Mouse (Mus musculus) neural tube, embryonic 13.5 days (tissue): ENCODE measurements at regions not wholly inside any gene's neighbourhood (a gene's known extent, or its start where the extent isn't known, plus 50 kb on each side); places are given as distances from the start of the nearest gene placed in this dataset.

Experiments
- ATAC-seq: fragments of 200-750 bp; cut with Nextera tagmentation; 2 replicates; pipeline ENCODE4 v1.8.0; 2017; ENCODE audit warnings: low read depth, mild to moderate bottlenecking, moderate TSS enrichment, moderate library complexity
- H3K27ac ChIP-seq: fragments of 300-500 bp; sonication (generic); replicated peaks from 2 replicates; pipeline ENCODE4 v1.5.1; 2015; ENCODE audit warnings: moderate library complexity, mild to moderate bottlenecking, inconsistent platforms
- H3K27me3 ChIP-seq: fragments of 300-500 bp; sonication (generic); 2 replicates; pipeline ENCODE4 v1.6.1; 2015; ENCODE audit warnings: mild to moderate bottlenecking, inconsistent platforms
- H3K36me3 ChIP-seq: fragments of 300-500 bp; sonication (generic); 2 replicates; pipeline ENCODE4 v1.6.1; 2015; ENCODE audit warnings: mild to moderate bottlenecking, inconsistent platforms
- H3K4me1 ChIP-seq: fragments of 300-500 bp; sonication (generic); replicated peaks from 2 replicates; pipeline ENCODE4 v1.6.1; 2015; ENCODE audit warnings: inconsistent platforms
- H3K4me2 ChIP-seq: fragments of 300-500 bp; sonication (generic); 2 replicates; pipeline ENCODE4 v1.6.1; 2015; ENCODE audit warnings: inconsistent platforms, mild to moderate bottlenecking, moderate library complexity
- H3K4me3 ChIP-seq: fragments of 300-500 bp; sonication (generic); 2 replicates; pipeline ENCODE4 v1.5.1; 2015; ENCODE audit warnings: mild to moderate bottlenecking, inconsistent platforms
- H3K9ac ChIP-seq: fragments of 300-500 bp; sonication (generic); 2 replicates; pipeline ENCODE4 v1.6.1; 2015; ENCODE audit warnings: moderate library complexity, mild to moderate bottlenecking, inconsistent platforms
- H3K9me3 ChIP-seq: fragments of 300-500 bp; sonication (generic); 2 replicates; pipeline ENCODE4 v1.6.1; 2016; ENCODE audit warnings: inconsistent platforms
- WGBS: fragments of 180-500 bp; shearing (Covaris S2); methylation state at CpG from one replicate; pipeline ENCODE4 v1.1.7; 2015; 5-methylcytosine and 5-hydroxymethylcytosine counted together

DNA sequence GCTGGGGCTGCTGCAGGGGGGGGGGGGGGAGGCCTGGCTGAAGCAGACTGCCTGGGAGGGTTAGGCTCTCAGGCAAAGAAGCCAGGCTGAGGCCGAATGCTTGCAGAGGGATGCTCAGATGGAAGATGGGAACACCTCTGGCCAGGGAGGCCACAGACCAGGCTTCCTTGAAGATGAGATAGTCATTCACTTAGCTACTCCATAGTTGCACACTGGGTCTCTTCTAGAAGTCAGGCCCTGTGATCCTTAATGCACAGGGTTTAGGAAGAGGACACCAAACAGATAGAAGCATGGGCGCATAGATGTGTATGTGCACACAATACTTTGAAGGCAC, 162.1 kb downstream of the Cyp26b1 start:
- H3K9ac ChIP-seq: 0 out of 2 replicates have a peak overlapping the region, but pooled peaks have one; percentile 12
- WGBS: 54% methylated on average over 2 of the region's 2 CpGs
- H3K4me3 ChIP-seq: no peak overlapping the region
- 0 out of 2 replicates have a peak overlapping the region, but pooled peaks have one; percentile 4 for H3K4me2 ChIP-seq
- peaks cover 23% of the 10 kb centered on the region for H3K4me1 ChIP-seq
- H3K9me3 ChIP-seq: no peaks in the 10 kb centered on the region
- H3K27ac ChIP-seq: no peak overlapping the region
- no peaks in the 10 kb centered on the region for H3K36me3 ChIP-seq
- ATAC-seq: no peak
- peaks cover 24% of the 10 kb centered on the region for H3K27me3 ChIP-seq

DNA sequence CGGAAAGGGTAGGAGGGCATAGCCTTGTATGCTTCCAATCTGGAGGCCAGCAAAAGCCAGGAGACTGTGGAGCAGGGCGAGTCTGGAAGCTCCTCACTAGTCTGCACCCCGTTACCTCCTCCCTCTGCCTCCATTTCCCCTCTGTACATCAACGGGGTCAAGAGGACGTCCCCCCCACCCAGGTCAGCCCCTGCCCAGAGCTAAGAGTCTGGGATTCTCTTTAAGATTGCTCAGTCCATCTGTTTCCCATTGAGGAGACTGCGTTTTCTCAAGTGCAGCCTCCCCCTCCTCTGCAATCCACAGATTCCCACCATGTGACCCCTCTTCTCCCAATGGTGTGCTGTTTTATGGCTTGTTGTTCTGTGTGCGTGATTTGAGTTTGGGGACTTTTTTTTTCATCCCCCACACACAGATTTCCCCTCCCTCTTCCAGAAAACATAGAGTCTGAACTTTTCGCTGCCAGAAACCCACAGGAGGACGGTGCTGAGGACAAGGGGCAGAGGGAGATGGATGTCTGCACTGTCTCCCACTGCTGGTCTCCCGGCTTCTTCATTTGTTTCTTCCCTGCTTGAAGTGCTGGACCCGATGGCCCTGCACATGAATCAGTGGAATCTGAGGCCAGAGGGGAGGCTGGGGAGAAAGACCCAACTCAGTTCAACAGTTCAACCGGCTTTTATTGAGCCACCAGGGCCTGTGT, 162.6 kb downstream of the Cyp26b1 start:
- 33% methylated on average over 12 of the region's 12 CpGs for WGBS
- H3K9me3 ChIP-seq: no peaks in the 10 kb centered on the region
- ATAC-seq: peak; percentile 43; the same call in 1 of the 2 replicates
- H3K4me3 ChIP-seq: no peak overlapping the region
- peaks cover 23% of the 10 kb centered on the region for H3K4me1 ChIP-seq
- H3K4me2 ChIP-seq: 0 out of 2 replicates have a peak overlapping the region, but pooled peaks have one; percentile 4
- peaks cover 24% of the 10 kb centered on the region for H3K27me3 ChIP-seq
- H3K36me3 ChIP-seq: no peaks in the 10 kb centered on the region
- no peak overlapping the region for H3K27ac ChIP-seq
- H3K9ac ChIP-seq: 0 out of 2 replicates have a peak overlapping the region, but pooled peaks have one; percentile 12

DNA sequence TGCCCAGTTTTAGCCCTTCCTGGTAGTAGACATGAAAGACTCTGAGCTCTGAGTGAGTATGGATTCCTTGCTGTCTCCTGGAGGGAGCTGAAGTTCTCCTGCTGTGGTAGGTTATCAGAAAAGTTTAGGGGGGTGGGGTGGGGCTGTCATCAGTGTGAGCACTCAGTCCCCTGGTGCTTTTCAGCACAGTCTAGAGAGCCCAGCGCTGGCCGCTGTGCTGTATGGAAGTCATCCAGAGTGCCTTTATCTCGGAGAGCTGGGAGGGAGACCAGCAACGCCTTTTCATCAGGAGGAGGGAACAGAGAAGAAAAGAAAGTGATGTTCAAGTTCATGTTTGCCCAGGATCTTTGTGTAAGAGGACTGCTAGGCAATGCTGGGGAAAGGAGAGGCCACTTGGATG, 163.6 kb downstream of the Cyp26b1 start:
- Histone ChIP-seq H3K27me3 (peaks cover 24% of the 10 kb centered on the region), H3K9ac (no peak overlapping the region), H3K4me2 (no peak overlapping the region), H3K36me3 (no peaks in the 10 kb centered on the region), H3K27ac (no peak overlapping the region), H3K9me3 (no peaks in the 10 kb centered on the region), H3K4me3 (no peak overlapping the region), H3K4me1 (peaks cover 23% of the 10 kb centered on the region)
- WGBS: 54% methylated on average over 4 of the region's 4 CpGs
- ATAC-seq: no peak

DNA sequence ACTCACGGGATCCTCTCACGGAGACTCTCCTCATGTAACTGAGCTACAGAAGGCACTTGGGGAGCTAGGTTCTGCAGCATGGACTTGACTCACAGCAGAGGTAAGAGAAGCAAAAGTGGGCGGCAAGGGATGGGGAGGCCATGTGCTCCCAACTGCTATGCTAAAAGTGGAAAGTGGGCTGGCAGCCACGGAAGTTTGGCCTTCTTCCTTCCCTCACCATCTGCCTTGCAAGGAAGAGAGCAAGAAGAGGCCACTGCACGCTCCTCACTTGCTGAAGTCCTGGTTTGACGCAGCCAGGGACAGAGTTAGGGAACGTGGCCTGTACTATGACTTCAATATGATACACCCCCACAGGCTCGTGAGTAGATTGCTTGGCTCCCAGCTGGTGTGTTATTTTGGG, 164.5 kb downstream of the Cyp26b1 start:
- H3K4me1 ChIP-seq: peaks cover 23% of the 10 kb centered on the region
- no peak overlapping the region for H3K4me2 ChIP-seq
- no peak overlapping the region for H3K4me3 ChIP-seq
- no peak overlapping the region for H3K27ac ChIP-seq
- 91% methylated on average over 8 of the region's 8 CpGs for WGBS
- no peak for ATAC-seq
- H3K9me3 ChIP-seq: no peaks in the 10 kb centered on the region
- H3K36me3 ChIP-seq: no peaks in the 10 kb centered on the region
- H3K9ac ChIP-seq: no peak overlapping the region
- peaks cover 24% of the 10 kb centered on the region for H3K27me3 ChIP-seq

DNA sequence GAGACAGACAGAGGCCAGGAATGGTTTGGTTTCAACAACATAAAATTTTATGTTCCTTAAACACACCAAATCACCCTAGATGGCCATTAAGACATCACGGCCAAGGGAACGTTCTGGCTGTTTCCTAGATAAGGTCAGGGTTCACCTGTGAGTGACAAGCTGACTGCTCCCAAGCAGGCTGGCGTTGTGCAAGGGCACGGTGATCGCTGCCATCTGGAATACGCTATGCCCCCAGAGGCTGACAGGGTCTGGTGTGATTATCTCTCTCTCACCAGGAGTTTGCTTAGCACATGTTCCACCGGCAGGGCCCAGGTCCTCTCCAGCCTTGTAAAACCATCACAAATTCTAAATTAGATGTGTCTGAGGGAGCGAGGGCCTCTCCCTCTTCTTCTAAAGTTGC, 167.0 kb downstream of the Cyp26b1 start:
- no peak for ATAC-seq
- H3K4me1 ChIP-seq: peaks cover 14% of the 10 kb centered on the region
- H3K9me3 ChIP-seq: no peaks in the 10 kb centered on the region
- H3K27ac ChIP-seq: no peak overlapping the region
- no peak overlapping the region for H3K4me3 ChIP-seq
- peaks cover 24% of the 10 kb centered on the region for H3K27me3 ChIP-seq
- H3K36me3 ChIP-seq: no peaks in the 10 kb centered on the region
- WGBS: 61% methylated on average over 8 of the region's 8 CpGs
- H3K4me2 ChIP-seq: no peak overlapping the region
- no peak overlapping the region for H3K9ac ChIP-seq

DNA sequence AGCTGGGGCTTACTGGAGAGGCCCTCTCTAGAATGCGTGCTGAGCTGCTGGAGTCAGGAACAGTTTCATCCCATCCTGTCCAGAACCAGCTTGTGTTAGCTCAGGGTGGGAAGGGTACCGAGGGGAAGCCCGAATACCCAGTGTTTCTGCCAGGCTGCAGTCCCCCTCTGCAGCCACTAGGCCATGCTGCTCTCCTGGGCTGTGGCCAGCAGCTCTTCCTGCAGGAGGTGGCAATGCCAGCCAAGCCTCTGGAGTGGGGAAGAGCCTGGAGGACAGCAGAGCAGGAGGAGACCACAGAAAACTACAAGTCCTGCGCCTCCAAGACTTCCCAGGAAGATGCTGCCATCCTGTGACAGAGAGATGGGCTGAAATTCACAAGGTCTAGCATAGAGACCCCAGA, 167.9 kb downstream of the Cyp26b1 start:
- no peak overlapping the region for H3K27ac ChIP-seq
- no peaks in the 10 kb centered on the region for H3K9me3 ChIP-seq
- 0 out of 2 replicates have a peak, but pooled peaks cover 5% of the 10 kb centered on the region for H3K4me1 ChIP-seq
- H3K4me3 ChIP-seq: no peak overlapping the region
- no peaks in the 10 kb centered on the region for H3K36me3 ChIP-seq
- no peak for ATAC-seq
- peaks cover 24% of the 10 kb centered on the region for H3K27me3 ChIP-seq
- WGBS: 40% methylated on average over 4 of the region's 4 CpGs
- no peak overlapping the region for H3K4me2 ChIP-seq
- no peak overlapping the region for H3K9ac ChIP-seq

DNA sequence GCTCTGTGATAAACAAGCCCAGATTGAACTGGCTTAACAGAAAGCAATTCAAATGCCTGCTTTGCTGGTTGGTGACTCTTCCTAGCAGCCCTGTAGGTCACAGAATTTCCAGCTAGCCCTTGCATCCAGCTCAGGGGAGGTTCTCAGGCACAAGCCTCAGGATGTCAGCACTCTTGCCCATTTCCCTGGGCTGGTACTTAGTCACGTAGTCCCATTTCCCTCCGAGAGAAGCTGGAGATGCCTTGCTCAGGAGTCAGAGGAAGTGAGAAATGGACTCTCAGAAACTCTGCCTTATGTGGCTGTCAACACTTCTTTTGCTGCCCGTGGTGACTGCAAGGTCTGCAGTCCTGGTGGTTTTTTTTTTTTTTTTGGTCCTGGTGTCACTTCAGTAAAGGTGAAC, 170.8 kb downstream of the Cyp26b1 start:
- Histone ChIP-seq H3K36me3 (no peaks in the 10 kb centered on the region), H3K27ac (no peak overlapping the region), H3K9me3 (no peaks in the 10 kb centered on the region), H3K4me1 (no peaks in the 10 kb centered on the region), H3K9ac (no peak overlapping the region), H3K4me3 (no peak overlapping the region), H3K27me3 (peaks cover 11% of the 10 kb centered on the region), H3K4me2 (no peak overlapping the region)
- ATAC-seq: no peak
- WGBS: 68% methylated on average over 3 of the region's 3 CpGs

DNA sequence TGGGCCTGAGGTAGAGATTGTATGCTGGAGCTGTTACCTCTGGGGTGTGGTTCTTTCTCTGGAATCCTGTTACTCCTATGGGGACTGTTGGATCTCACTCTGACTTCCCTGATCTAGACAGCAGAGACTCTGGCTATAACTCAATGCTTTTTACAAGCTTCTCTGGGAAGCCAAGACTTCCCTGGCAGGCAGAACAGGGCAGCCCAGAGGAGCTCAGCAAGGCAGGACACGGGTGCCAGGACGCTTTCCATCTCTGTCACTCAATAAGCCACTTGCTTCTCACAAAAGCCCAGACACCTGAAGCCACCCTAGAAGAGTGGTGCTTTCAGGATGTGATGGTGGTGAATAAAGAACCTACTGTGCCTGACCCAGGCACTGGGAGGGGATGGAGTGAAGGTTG, 174.0 kb downstream of the Cyp26b1 start:
- Histone ChIP-seq H3K4me1 (no peaks in the 10 kb centered on the region; the same call in 1 of the 2 replicates), H3K27me3 (no peaks in the 10 kb centered on the region; the same call in 1 of the 2 replicates), H3K27ac (no peak overlapping the region), H3K9ac (no peak overlapping the region), H3K4me2 (no peak overlapping the region), H3K4me3 (no peak overlapping the region), H3K36me3 (no peaks in the 10 kb centered on the region), H3K9me3 (no peaks in the 10 kb centered on the region)
- 70% methylated on average over 2 of the region's 2 CpGs for whole genome bisulfite sequencing
- ATAC-seq: no peak

DNA sequence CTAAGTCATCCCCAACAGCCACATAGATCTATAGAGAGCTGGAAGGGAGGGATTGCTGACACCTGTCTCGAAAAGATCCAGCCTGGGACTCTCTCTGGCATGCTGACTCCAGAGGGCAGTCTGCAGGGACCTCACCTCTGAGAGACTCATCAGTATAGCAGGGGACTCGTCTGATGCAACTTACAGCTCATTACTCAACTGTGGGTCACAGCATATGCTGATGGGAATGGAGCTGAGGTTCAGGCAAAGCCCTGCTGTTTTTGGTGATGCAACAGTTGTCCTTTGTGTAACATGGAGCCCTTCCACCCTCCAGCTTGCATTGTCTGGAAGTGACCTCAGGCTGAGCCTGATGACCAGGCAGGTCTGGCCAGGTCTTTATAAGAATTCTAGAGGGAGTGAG, 174.4 kb downstream of the Cyp26b1 start:
- WGBS: 63% methylated on average over 2 of the region's 2 CpGs
- Histone ChIP-seq H3K4me2 (no peak overlapping the region), H3K4me1 (peaks cover 3% of the 10 kb centered on the region), H3K9me3 (no peaks in the 10 kb centered on the region), H3K27ac (no peak overlapping the region), H3K4me3 (no peak overlapping the region), H3K27me3 (no peaks in the 10 kb centered on the region; the same call in 1 of the 2 replicates), H3K9ac (no peak overlapping the region), H3K36me3 (no peaks in the 10 kb centered on the region)
- no peak for ATAC-seq

DNA sequence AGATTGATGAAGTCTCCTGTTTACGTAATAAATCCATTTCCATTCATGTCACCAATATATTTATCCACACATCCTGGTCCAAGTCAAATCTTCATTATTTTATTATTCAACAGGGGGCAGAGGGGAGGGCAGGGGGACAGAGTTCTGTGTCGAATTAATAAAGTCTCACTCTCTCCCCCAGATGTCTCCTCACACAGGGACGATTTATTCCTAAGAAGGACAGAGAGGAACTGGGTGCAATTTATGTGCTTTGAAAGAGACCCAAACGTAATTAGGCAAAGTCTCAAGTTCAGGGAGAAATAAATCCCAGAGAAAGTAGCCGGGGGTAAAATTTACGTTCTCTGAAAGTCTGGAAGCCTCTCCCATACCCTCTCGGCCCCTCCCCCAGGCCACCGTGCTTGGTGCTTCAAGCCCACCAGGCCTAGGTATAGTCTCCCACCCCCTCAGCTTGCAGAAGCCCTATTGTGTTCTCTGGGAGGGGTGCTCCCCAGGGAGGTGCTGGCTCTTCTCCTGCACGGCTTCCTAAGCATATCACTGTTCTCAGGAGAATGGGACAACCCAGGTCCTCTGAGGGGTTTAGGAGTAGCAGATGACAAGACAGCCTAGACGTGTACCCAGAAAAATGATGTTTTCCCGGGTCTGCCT, 176.6 kb downstream of the Cyp26b1 start:
- no peak overlapping the region for H3K9ac ChIP-seq
- no peak overlapping the region for H3K4me3 ChIP-seq
- H3K27me3 ChIP-seq: no peaks in the 10 kb centered on the region; the same call in 1 of the 2 replicates
- no peak overlapping the region for H3K4me2 ChIP-seq
- 31% methylated on average over 11 of the region's 11 CpGs for WGBS
- peaks cover 5% of the 10 kb centered on the region for H3K4me1 ChIP-seq
- H3K9me3 ChIP-seq: no peaks in the 10 kb centered on the region
- peak; percentile 63 for ATAC-seq
- no peak overlapping the region for H3K27ac ChIP-seq
- no peaks in the 10 kb centered on the region for H3K36me3 ChIP-seq

DNA sequence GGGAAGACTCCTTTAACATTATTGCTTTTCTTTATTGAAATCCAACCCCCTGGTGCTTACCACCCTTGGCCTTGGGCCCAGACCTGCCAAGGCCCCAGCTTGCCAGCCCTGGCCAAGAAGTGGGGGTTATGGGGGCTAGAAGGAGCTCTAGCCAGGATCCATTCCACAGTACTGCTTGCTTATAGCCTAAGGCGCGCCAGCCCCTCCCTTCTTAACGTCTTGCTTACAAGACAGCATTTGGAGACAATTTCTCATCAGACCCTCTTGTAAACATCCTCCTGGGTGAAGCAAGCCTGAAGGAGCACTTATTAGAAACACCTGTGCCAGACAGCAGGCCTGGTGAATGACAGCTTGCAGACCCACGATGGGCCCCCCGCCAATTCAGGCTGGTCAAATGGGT, 179.3 kb downstream of the Cyp26b1 start:
- H3K27me3 ChIP-seq: no peaks in the 10 kb centered on the region
- H3K9me3 ChIP-seq: no peaks in the 10 kb centered on the region
- H3K4me3 ChIP-seq: no peak overlapping the region
- ATAC-seq: no peak
- H3K36me3 ChIP-seq: no peaks in the 10 kb centered on the region
- no peak overlapping the region for H3K4me2 ChIP-seq
- 75% methylated on average over 5 of the region's 5 CpGs for whole genome bisulfite sequencing
- H3K27ac ChIP-seq: no peak overlapping the region
- H3K4me1 ChIP-seq: peaks cover 5% of the 10 kb centered on the region
- no peak overlapping the region for H3K9ac ChIP-seq

DNA sequence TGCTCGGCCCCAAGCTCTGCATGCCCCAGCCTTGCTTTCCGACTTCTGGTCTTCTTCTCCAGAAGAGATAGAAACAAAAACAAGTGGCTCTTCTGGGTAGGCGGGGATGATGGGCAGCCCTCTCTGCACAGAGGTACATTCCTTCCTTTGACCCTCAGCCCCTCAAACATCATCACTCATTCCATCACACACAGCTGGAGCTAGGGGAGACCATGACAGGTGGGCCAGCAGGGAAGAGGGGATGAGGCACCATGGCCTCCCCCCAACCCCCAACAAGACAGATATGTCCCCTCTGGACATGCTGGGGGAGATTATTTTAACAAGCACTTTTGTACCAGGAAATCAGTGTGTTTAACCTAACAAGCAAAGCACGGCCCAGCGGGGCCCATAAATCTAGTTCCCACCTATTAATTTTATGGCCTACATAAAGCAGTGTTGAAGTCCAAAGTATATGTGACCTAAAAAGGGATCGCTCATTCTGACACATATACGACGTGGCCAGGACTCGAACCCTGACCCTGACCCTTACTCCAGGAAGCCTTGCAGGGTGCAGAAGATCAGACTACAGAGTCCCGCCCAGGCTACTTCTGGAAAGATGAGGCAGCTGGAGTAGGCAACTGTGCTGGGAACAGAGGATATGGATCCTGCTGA, 183.7 kb downstream of the Cyp26b1 start:
- H3K4me3 ChIP-seq: no peak overlapping the region
- no peak for ATAC-seq
- H3K27me3 ChIP-seq: peaks cover 14% of the 10 kb centered on the region
- no peaks in the 10 kb centered on the region for H3K9me3 ChIP-seq
- no peak overlapping the region for H3K27ac ChIP-seq
- no peak overlapping the region for H3K4me2 ChIP-seq
- WGBS: 70% methylated on average over 10 of the region's 10 CpGs
- H3K4me1 ChIP-seq: peaks cover 5% of the 10 kb centered on the region
- no peak overlapping the region for H3K9ac ChIP-seq
- H3K36me3 ChIP-seq: no peaks in the 10 kb centered on the region
